Mouse (Mus musculus) CH12.LX (cell line): Measurements from ENCODE around the gene Fpgt. TPM values are rescaled to one million over a fixed set of nuclear protein-coding genes. Genes with fewer than 3 reads are reported as not detected.

Experiments used
- DNase-seq: peaks from one replicate; pipeline ENCODE4 v3.0.0-alpha.2; 2013; ENCODE audit errors: extremely low read depth
- H3K27ac ChIP-seq: 2 replicates; pipeline ENCODE4 v1.5.1; 2012; ENCODE audit warnings: low read depth, mild to moderate bottlenecking, control low read depth, moderate library complexity; ENCODE audit not compliant: insufficient read depth
- H3K27me3 ChIP-seq: replicated peaks from 2 replicates; pipeline ENCODE3; 2012; ENCODE audit warnings: inconsistent platforms
- H3K36me3 ChIP-seq, 2 experiments: replicated peaks in 1 of 2; 2 replicates each; pipeline versions ENCODE3 to v1.6.1; 2012; ENCODE audit warnings: inconsistent platforms in 1 of 2, low read length in 1 of 2, mild to moderate bottlenecking in 1 of 2, mixed read lengths in 1 of 2, moderate library complexity in 1 of 2; ENCODE audit not compliant: control insufficient read depth in 1 of 2, insufficient read depth in 1 of 2
- H3K4me1 ChIP-seq, 2 experiments: 2 replicates each; pipeline ENCODE4 v1.6.1; 2012; ENCODE audit warnings: inconsistent platforms in 1 of 2, moderate library complexity in 1 of 2; ENCODE audit not compliant: insufficient read depth in 2 of 2, control insufficient read depth in 1 of 2
- H3K4me2 ChIP-seq: 2 replicates; pipeline ENCODE4 v1.6.1; 2012; ENCODE audit warnings: low read depth, mild to moderate bottlenecking, control low read depth; ENCODE audit not compliant: poor library complexity, insufficient read depth, severe bottlenecking
- H3K4me3 ChIP-seq, 3 experiments: fragments of 150-350 bp in 1 of 3; sonication (generic) in 1 of 3; replicated peaks in 1 of 3; 2 replicates each; pipeline versions ENCODE3 to v1.5.1; 2011 to 2012; ENCODE audit warnings: low read depth in 2 of 3, low read length in 2 of 3, mild to moderate bottlenecking in 2 of 3, moderate library complexity in 2 of 3, control low read depth in 1 of 3, improper control_type of control experiment in 1 of 3, inconsistent platforms in 1 of 3, mixed read lengths in 1 of 3; ENCODE audit not compliant: poor library complexity in 1 of 3
- H3K79me2 ChIP-seq: replicated peaks from 2 replicates; pipeline ENCODE4 v1.6.1; 2012; ENCODE audit warnings: mild to moderate bottlenecking, moderate library complexity; ENCODE audit not compliant: control insufficient read depth, poor library complexity, insufficient read depth, severe bottlenecking; ENCODE audit errors: extremely low read depth
- H3K9ac ChIP-seq: 2 replicates; pipeline ENCODE4 v1.6.1; 2012; ENCODE audit warnings: low read depth, mild to moderate bottlenecking, control low read depth, moderate library complexity; ENCODE audit not compliant: insufficient read depth
- H3K9me3 ChIP-seq: replicated peaks from 2 replicates; pipeline ENCODE3; 2012; ENCODE audit warnings: low read length, inconsistent platforms, mixed read lengths
- BHLHE40 ChIP-seq: IDR thresholded peaks from 2 replicates; pipeline ENCODE4 v1.6.1; 2011; ENCODE audit warnings: mild to moderate bottlenecking, low read depth, low read length, improper control_type of control experiment
- CTCF ChIP-seq, 2 experiments: IDR thresholded peaks in 1 of 2; conservative IDR thresholded peaks in 1 of 2; 2 replicates each; pipeline ENCODE4 v1.5.1; 2011 to 2012; ENCODE audit warnings: low read depth in 2 of 2, low read length in 2 of 2, improper control_type of control experiment in 1 of 2, inconsistent platforms in 1 of 2, mild to moderate bottlenecking in 1 of 2, moderate library complexity in 1 of 2
- E2F4 ChIP-seq: IDR thresholded peaks from 2 replicates; pipeline ENCODE4 v1.6.1; 2011; ENCODE audit warnings: low read depth, low read length, improper control_type of control experiment; ENCODE audit not compliant: insufficient replicate concordance
- EP300 ChIP-seq: IDR thresholded peaks from 2 replicates; pipeline ENCODE4 v1.6.1; 2011; ENCODE audit warnings: low read length, improper control_type of control experiment
- GABPA ChIP-seq: IDR thresholded peaks from 2 replicates; pipeline ENCODE4 v1.6.1; 2012; ENCODE audit warnings: low read depth, low read length, improper control_type of control experiment, inconsistent platforms; ENCODE audit not compliant: insufficient replicate concordance
- HCFC1 ChIP-seq: IDR thresholded peaks from 2 replicates; pipeline ENCODE4 v1.6.1; 2012; ENCODE audit warnings: low read depth, mild to moderate bottlenecking, inconsistent platforms, low read length, improper control_type of control experiment
- JUND ChIP-seq: conservative IDR thresholded peaks from 2 replicates; pipeline ENCODE4 v1.6.1; 2011; ENCODE audit warnings: low read depth, low read length, improper control_type of control experiment
- KAT2A ChIP-seq: IDR thresholded peaks from 2 replicates; pipeline ENCODE4 v1.6.1; 2012; ENCODE audit warnings: low read length, improper control_type of control experiment, inconsistent platforms; ENCODE audit not compliant: insufficient replicate concordance
- MAX ChIP-seq: IDR thresholded peaks from 2 replicates; pipeline ENCODE4 v1.6.1; 2011; ENCODE audit warnings: low read length, improper control_type of control experiment
- MAZ ChIP-seq: IDR thresholded peaks from 2 replicates; pipeline ENCODE4 v1.6.1; 2012; ENCODE audit warnings: low read depth, mild to moderate bottlenecking, inconsistent platforms, low read length, improper control_type of control experiment, moderate library complexity
- NELFE ChIP-seq: IDR thresholded peaks from 2 replicates; pipeline ENCODE4 v1.6.1; 2011; ENCODE audit warnings: low read depth, low read length, improper control_type of control experiment
- POLR2A ChIP-seq: IDR thresholded peaks from 2 replicates; pipeline ENCODE4 v1.6.1; 2011; ENCODE audit warnings: low read depth, mild to moderate bottlenecking, improper control_type of control experiment, low read length
- RAD21 ChIP-seq: IDR thresholded peaks from 2 replicates; pipeline ENCODE4 v1.6.1; 2011; ENCODE audit warnings: low read depth, mild to moderate bottlenecking, low read length, improper control_type of control experiment, moderate library complexity
- TBP ChIP-seq: conservative IDR thresholded peaks from 2 replicates; pipeline ENCODE4 v1.6.1; 2011; ENCODE audit warnings: low read depth, low read length, improper control_type of control experiment
- USF1 ChIP-seq: IDR thresholded peaks from 2 replicates; pipeline ENCODE4 v1.6.1; 2014; ENCODE audit warnings: low read depth, mild to moderate bottlenecking, inconsistent platforms, low read length, improper control_type of control experiment
- ZC3H11A ChIP-seq: IDR thresholded peaks from 2 replicates; pipeline ENCODE4 v1.6.1; 2012; ENCODE audit warnings: low read depth, mild to moderate bottlenecking, inconsistent platforms, low read length, improper control_type of control experiment
- ZKSCAN1 ChIP-seq: IDR thresholded peaks from 2 replicates; pipeline ENCODE4 v1.6.1; 2012; ENCODE audit warnings: low read depth, inconsistent platforms, low read length, improper control_type of control experiment, borderline replicate concordance
- ZMIZ1 ChIP-seq: IDR thresholded peaks from 2 replicates; pipeline ENCODE4 v1.6.1; 2012; ENCODE audit warnings: low read depth, mild to moderate bottlenecking, inconsistent platforms, low read length, improper control_type of control experiment
- ZNF384 ChIP-seq: IDR thresholded peaks from 2 replicates; pipeline ENCODE4 v1.6.1; 2012; ENCODE audit warnings: low read depth, low read length, improper control_type of control experiment, inconsistent platforms
- dilution Hi-C: fragments of 300-500 bp; cut with MboI; formaldehyde crosslinking; loops from 2 replicates; pipeline ENCODE4 v1.14.3; 2020; ENCODE audit warnings: low sequenced_read_pairs; ENCODE audit not compliant: extremely low pct_unique_long_range_greater_than_20kb, extremely low pct_ligation_motif_present
- in situ Hi-C: fragments of 300-500 bp; cut with MboI; formaldehyde crosslinking; loops from 3 replicates; pipeline ENCODE4 v1.14.3; 2019; ENCODE audit warnings: low sequenced_read_pairs, low pct_ligation_motif_present, low pct_unique_long_range_greater_than_20kb, mixed read lengths
- polyA plus RNA-seq: library from polyadenylated mRNA; unstranded; fragments of >175 nt; gene quantifications from 2 replicates; pipeline ENCODE4 v1.2.1, GENCODE M21; 2012; ENCODE audit warnings: low read depth; ENCODE audit not compliant: insufficient read length
- total RNA-seq, 2 experiments: library from RNA; depleted of rRNA; stranded (reverse); fragments of 300-350 nt in 1 of 2; fragments of >200 nt in 1 of 2; gene quantifications; 2 replicates each; pipeline ENCODE4 v1.2.3; 2012 to 2014

Fpgt gene
- total and polyA plus RNA-seq, 3 experiments = 16.2 to 52.3 (median 16.7) TPM

DNA sequence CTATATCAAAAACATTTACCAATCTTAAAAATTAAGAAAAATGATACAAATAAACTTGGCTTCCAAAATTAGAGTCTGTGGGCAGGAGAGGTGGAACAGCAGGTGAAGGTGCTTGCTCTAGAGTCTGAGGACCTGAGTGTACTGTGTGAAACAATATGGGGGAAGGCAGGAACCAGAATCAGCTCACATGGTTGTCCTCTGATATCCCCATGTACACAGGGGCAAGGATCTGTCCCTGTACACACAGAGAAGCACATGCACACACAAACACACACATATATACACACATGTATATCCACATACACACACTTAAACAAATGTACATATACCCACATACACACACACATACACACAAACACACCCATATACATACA lies 33.8 kb downstream of the Fpgt start:
- peaks cover 0 to 17% of the 10 kb centered on the region in 2 experiments; a peak in 2 of 4 replicates for H3K4me1 ChIP-seq
- in situ Hi-C loops = no loop called here
- no peaks in the 10 kb centered on the region for H3K9me3 ChIP-seq
- DNase-seq = no peak
- dilution Hi-C loops = no loop called here
- H3K9ac ChIP-seq = no peak overlapping the region
- no peaks in the 10 kb centered on the region for H3K27me3 ChIP-seq
- no peaks in the 10 kb centered on the region for H3K79me2 ChIP-seq
- TF ChIP-seq ZKSCAN1 (no peak), KAT2A (no peak), EP300 (no peak), GABPA (no peak), JUND (no peak), ZNF384 (no peak), MAX (no peak), POLR2A (no peak)
- H3K36me3 ChIP-seq = no peaks in the 10 kb centered on the region
- no peak overlapping the region for H3K4me3 ChIP-seq
- H3K4me2 ChIP-seq = no peak overlapping the region
- no peak overlapping the region for H3K27ac ChIP-seq

DNA sequence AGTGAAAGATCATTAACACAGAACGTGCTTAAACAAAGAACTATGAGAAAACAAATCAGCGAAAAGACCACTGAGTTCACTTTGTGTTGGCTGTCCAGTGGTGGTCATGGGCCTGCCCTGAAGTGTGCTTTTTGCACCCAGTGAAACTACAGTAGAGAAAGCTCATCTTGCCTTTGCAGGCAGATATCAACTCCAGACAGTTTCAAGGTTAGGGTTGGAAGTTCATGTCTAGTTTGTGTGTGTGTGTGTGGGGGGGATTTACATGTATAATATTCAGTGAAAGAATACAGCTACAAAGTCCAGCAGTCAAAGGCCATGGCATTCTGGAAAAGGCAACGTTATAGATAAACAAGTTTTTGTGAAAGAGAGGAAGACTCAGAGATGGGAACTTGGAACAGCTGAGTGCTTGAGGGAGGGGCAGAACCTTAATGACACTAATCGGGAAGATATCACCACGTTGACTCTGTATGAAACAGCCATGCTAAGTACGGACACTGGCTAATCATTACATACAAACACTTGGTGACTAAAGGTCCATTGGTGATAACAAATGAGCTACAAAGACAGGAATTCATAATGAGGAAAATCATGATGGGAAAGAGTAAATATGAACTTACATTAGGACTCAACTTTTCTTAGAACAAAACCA lies 34.3 kb downstream of the Fpgt start:
- H3K9me3 ChIP-seq = no peaks in the 10 kb centered on the region
- H3K27me3 ChIP-seq = no peaks in the 10 kb centered on the region
- TF ChIP-seq USF1 (no peak), NELFE (no peak), E2F4 (no peak), MAZ (no peak)
- no peaks in the 10 kb centered on the region for H3K79me2 ChIP-seq
- dilution Hi-C loops = no loop called here
- H3K4me2 ChIP-seq = no peak overlapping the region
- peaks cover 0 to 17% of the 10 kb centered on the region in 2 experiments; a peak in 2 of 4 replicates for H3K4me1 ChIP-seq
- no peak overlapping the region for H3K9ac ChIP-seq
- in situ Hi-C loops = no loop called here
- H3K36me3 ChIP-seq = no peaks in the 10 kb centered on the region
- no peak overlapping the region for H3K27ac ChIP-seq
- no peak for DNase-seq
- no peak overlapping the region for H3K4me3 ChIP-seq

- DNase-seq = no peak
- no peak overlapping the region for H3K4me2 ChIP-seq
- no peak overlapping the region for H3K4me3 ChIP-seq
- H3K4me1 ChIP-seq = peaks cover 0 to 17% of the 10 kb centered on the region in 2 experiments; a peak in 2 of 4 replicates
- no peak overlapping the region for H3K27ac ChIP-seq
- H3K9ac ChIP-seq = no peak overlapping the region
- no peaks in the 10 kb centered on the region for H3K9me3 ChIP-seq
- dilution Hi-C loops (no loop called here), in situ Hi-C loops (no loop called here)
- TF ChIP-seq RAD21 (no peak), KAT2A (no peak), ZMIZ1 (no peak), ZC3H11A (no peak), TBP (no peak), MAZ (no peak), CTCF (conservative IDR thresholded peaks at IDR 0.05 in 1 of 2, IDR thresholded peaks at IDR 0.05 in 1 of 2; ENCODE audit: low read depth in 2 of 2, low read length in 2 of 2) (no peak), BHLHE40 (no peak), ZNF384 (no peak), HCFC1 (no peak), USF1 (no peak), JUND (no peak)
- no peaks in the 10 kb centered on the region for H3K27me3 ChIP-seq
- no peaks in the 10 kb centered on the region for H3K79me2 ChIP-seq
- no peaks in the 10 kb centered on the region for H3K36me3 ChIP-seq
These were observed 35.6 kb downstream of the Fpgt start for GRCm38 (mm10) chr3:155057566-155057965.
